Mouse (Mus musculus) erythroblast, adult 5-6 weeks (primary cell): ENCODE results near the gene Gm12184. TPM values are rescaled to one million over a fixed set of nuclear protein-coding genes. Genes with fewer than 3 reads are reported as not detected.
"Not testable (repeated sequence)": the region's sequence is repeated elsewhere in the genome, so short reads cannot be mapped to it uniquely, and the experiment has no call there.

Experiments
- ATAC-seq: replicated peaks from 2 replicates; pipeline ENCODE4 v1.8.0; 2016; ENCODE audit warnings: moderate number of reproducible peaks, mild to moderate bottlenecking, moderate TSS enrichment, inconsistent platforms; ENCODE audit not compliant: poor library complexity, low FRiP score, severe bottlenecking
- total RNA-seq, 2 experiments: library from RNA; stranded (forward) in 1 of 2; stranded (reverse) in 1 of 2; fragments of 150-400 nt in 1 of 2; fragments of 200-764, 138-1000 nt in 1 of 2; gene quantifications; 2 replicates each; pipeline versions ENCODE4 v1.2.3 to v1.2.4; 2015 to 2017; ENCODE audit warnings: low replicate concordance in 2 of 2

Gene Gm12184
- total RNA-seq, 2 experiments from 2014 or later: 0.68 to 3.1 TPM

- ATAC-seq: no peak
Measured at GRCm38 (mm10) chr11:48851270-48851995, 25.0 kb upstream of the Gm12184 start.

GRCm38 (mm10) chr11:48850240-48850639, 23.8 kb upstream of the Gm12184 start:
- ATAC-seq: no peak

GRCm38 (mm10) chr11:48846881-48847280, 20.4 kb upstream of the Gm12184 start:
- no peak for ATAC-seq

DNA sequence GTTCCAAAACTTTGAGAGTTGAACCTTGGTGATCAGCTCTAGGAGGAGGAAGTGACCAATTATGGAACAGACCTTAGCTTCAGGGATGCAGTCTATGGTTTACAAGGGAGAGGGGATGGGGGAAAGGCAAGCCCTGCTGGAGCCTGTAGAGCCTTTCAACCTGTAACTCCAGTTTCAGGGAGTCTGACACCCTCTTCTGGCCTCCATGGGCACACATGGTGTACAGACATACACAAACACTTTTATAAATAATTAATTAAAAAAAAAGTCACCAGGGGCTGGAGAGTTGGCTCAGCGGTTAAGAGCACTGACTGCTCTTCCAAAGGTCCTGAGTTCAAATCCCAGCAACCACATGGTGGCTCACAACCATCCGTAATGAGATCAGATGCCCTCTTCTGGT, 19.9 kb upstream of the Gm12184 start:
- not testable (repeated sequence) for ATAC-seq

DNA sequence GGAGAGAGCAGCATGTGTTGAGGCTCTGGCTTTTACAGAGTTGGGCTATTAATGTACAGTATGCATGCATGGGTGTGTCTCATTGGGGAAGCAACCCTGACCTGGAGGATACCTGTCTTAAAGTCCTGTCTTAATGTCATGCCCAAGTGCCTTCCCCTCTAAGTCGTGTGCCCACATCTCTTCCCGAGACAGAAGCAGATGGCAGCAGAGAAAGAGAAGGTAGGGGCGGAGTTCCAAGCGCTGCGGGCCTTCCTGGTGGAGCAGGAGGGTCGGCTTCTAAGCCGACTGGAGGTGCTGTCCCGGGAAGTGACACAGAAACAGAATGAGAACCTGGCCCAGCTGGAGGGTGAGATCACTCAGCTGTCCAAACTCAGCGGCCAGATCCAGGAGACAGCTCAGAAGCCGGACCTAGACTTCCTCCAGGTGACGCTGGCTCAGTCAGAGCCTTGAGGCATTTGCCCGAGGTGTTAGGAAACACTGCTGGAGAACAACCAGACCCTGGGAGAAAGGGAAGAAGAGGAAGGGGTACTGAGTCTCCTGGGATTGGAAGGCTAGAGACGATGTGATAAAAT, 18.9 kb upstream of the Gm12184 start:
- ATAC-seq: no peak

- no peak for ATAC-seq
Measured at GRCm38 (mm10) chr11:48844309-48844708, 17.9 kb upstream of the Gm12184 start.

- ATAC-seq: no peak
Measured at GRCm38 (mm10) chr11:48843202-48843601, 16.7 kb upstream of the Gm12184 start.

GRCm38 (mm10) chr11:48842378-48842792, 15.9 kb upstream of the Gm12184 start:
- no peak for ATAC-seq

DNA sequence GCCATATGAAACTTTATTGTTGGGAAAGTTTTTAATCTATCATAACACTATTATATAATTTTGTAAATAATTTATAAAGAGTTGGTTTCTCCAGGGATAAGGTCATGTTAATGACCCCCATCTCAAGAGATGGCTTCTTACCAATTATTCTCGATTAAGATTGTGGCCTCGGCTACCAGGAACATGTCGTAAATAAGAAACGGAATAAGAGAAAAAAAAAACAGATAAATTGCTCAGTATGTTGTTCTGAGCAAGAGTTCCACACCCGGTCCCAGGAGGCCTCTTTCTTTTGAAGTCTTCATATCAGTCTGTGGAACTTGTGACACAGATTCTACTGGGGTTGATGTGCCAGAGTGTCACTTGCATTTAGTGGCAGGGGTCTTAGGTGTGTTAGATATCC, 14.8 kb upstream of the Gm12184 start:
- no peak for ATAC-seq

DNA sequence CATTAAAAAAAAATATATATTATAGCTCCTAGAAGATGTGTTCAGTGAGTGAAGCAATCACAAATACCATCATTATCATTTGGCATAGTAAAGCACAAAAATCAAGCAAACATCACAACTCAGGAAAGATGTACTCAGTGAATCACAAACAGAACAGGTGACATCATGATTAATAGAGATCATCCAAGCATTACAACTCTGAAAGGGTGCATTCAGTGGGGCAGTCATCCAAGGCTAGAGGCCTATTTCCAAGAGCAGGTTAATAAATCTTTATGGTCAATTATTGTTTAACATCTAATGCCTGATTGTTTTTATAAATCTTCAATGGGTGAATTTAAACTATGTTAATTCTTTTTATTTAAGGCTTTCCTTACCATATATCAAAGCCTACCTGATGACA, 14.3 kb upstream of the Gm12184 start:
- no peak for ATAC-seq

- no peak for ATAC-seq
Measured at GRCm38 (mm10) chr11:48838879-48839680, 12.6 kb upstream of the Gm12184 start.

GRCm38 (mm10) chr11:48838181-48838797, 11.8 kb upstream of the Gm12184 start:
- ATAC-seq: no peak

- 0 out of 2 replicates have a peak, but pooled peaks have one; percentile 12 for ATAC-seq
Measured at GRCm38 (mm10) chr11:48837310-48838180, 11.1 kb upstream of the Gm12184 start.

DNA sequence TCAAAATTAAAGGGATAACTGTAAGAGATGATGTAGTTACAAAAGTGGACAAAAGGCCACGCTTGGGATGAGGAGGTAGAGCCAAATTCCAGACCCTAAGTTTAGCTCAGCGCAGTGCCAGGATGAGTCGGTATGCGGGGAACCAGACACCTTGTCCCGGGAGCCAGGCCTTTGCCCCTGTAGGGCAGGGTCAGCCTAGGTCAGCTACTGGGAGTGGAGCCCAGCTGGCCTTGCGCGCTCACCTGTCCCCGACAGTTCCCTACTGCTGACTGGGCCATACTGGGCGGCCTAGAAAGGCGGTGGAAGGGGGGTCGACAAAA, 10.5 kb upstream of the Gm12184 start:
- ATAC-seq: no peak

GRCm38 (mm10) chr11:48835923-48836322, 9.5 kb upstream of the Gm12184 start:
- no peak for ATAC-seq

GRCm38 (mm10) chr11:48833731-48834639, 7.5 kb upstream of the Gm12184 start:
- ATAC-seq: peak; percentile 63

- peak; percentile 56 for ATAC-seq
Measured at GRCm38 (mm10) chr11:48833078-48833730, 6.7 kb upstream of the Gm12184 start.

GRCm38 (mm10) chr11:48831273-48831672, 4.8 kb upstream of the Gm12184 start:
- no peak for ATAC-seq
